Mouse (Mus musculus): ENCODE measurements around the gene Htr1b. TPM values are rescaled to one million over a fixed set of nuclear protein-coding genes. Genes with fewer than 3 reads are reported as not detected.

Htr1b gene
- polyA plus RNA-seq, 1 experiment from 2014 or later = 0.67 TPM

DNA sequence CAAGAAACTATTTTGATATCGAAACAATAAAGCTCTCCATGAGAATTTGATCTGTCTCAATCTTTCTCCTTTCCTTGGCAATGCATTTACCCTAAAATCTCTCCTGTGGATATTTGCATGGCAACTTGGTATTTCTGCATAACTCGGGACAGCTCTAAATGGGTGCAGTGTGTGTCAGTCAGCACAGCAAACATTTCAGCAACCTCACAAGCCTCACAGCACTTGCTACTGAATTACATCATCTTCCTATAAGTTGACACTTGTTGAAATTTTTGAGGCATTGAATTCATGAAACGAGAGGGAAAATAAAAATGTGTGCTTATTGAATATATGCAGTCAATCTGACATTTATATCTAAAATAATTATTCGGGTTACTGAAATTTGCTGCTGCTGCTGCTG, 22.6 kb downstream of the Htr1b start:
- 72% methylated on average over 4 of the region's 4 CpGs for WGBS
- H3K27ac ChIP-seq = no peak overlapping the region
- H3K4me2 ChIP-seq = no peak overlapping the region
- H3K9ac ChIP-seq = no peak overlapping the region
- no peaks in the 10 kb centered on the region for H3K27me3 ChIP-seq
- no peak overlapping the region for H3K4me3 ChIP-seq
- H3K9me3 ChIP-seq (replicated peaks) = no peaks in the 10 kb centered on the region; the same call in 1 of the 2 replicates
- ATAC-seq (replicated peaks; ENCODE audit: insufficient number of reproducible peaks, insufficient read depth, low FRiP score, low read depth) = no peak
- H3K36me3 ChIP-seq = no peaks in the 10 kb centered on the region
- H3K4me1 ChIP-seq (replicated peaks) = no peaks in the 10 kb centered on the region

Other genes starting within 250 kb of the Htr1b start
- gene Mei4, start 229.8 kb upstream of the Htr1b start, polyA plus RNA-seq (2015; fragmentation: Nextera tagmentation; extraction: Ambion mirVana) = 0.20 and 0.37 TPM in 2 replicates